Mouse (Mus musculus): ENCODE measurements around the gene Smn1. TPM values are rescaled to one million over a fixed set of nuclear protein-coding genes. Genes with fewer than 3 reads are reported as not detected.

Smn1 gene
- polyA plus RNA-seq, 1 experiment from 2014 or later = 35.4 TPM

Other genes with a start within 250 kb of the Smn1 start
- gene Cartpt, start 223.8 kb upstream of the Smn1 start, polyA plus RNA-seq (2015; fragmentation: Nextera tagmentation; extraction: Ambion mirVana) = 27.1 and 32.9 TPM in 2 replicates
- gene Mccc2, start 109.2 kb upstream of the Smn1 start, polyA plus RNA-seq (2015; fragmentation: Nextera tagmentation; extraction: Ambion mirVana) = 39.2 and 41.8 TPM in 2 replicates
- gene Bdp1, start 20.8 kb upstream of the Smn1 start, polyA plus RNA-seq (2015; fragmentation: Nextera tagmentation; extraction: Ambion mirVana) = 19.6 and 24.1 TPM in 2 replicates
- 338 and 344 TPM in 2 replicates for gene Serf1, start 16.8 kb upstream of the Smn1 start, polyA plus RNA-seq (2015; fragmentation: Nextera tagmentation; extraction: Ambion mirVana)
- 0.11 and 0.19 TPM in 2 replicates for gene Naip2, start 77.2 kb downstream of the Smn1 start, polyA plus RNA-seq (2015; fragmentation: Nextera tagmentation; extraction: Ambion mirVana)
- gene Naip5, start 121.5 kb downstream of the Smn1 start, polyA plus RNA-seq (2015; fragmentation: Nextera tagmentation; extraction: Ambion mirVana) = 0.09 and 0.21 TPM in 2 replicates
- 0.09 and 0.11 TPM in 2 replicates for gene Naip6, start 192.8 kb downstream of the Smn1 start, polyA plus RNA-seq (2015; fragmentation: Nextera tagmentation; extraction: Ambion mirVana)

Data from hindbrain, embryonic 16.5 days (tissue).